Mouse (Mus musculus) ES-E14 (cell line): ENCODE measurements at regions not wholly inside any gene's neighbourhood (a gene's known extent, or its start where the extent isn't known, plus 50 kb on each side); places are given as distances from the start of the nearest gene placed in this dataset.

Experiments used
- DNase-seq: peaks from one replicate; pipeline ENCODE4 v3.0.0-alpha.2; 2013; ENCODE audit warnings: low read depth, low spot score
- H3K27ac ChIP-seq: 2 replicates; pipeline ENCODE4 v1.5.1; 2012; ENCODE audit warnings: low read depth, mild to moderate bottlenecking, low read length, moderate library complexity, mixed read lengths; ENCODE audit not compliant: poor library complexity, insufficient read depth, severe bottlenecking
- H3K36me3 ChIP-seq: 2 replicates; pipeline ENCODE4 v1.6.1; 2012; ENCODE audit warnings: mild to moderate bottlenecking, low read length, moderate library complexity, mixed read lengths; ENCODE audit not compliant: control insufficient read depth, poor library complexity, insufficient read depth, severe bottlenecking
- H3K4me1 ChIP-seq, 2 experiments: fragments of 150-350 bp in 1 of 2; sonication (generic) in 1 of 2; 2 replicates each; pipeline ENCODE4 v1.6.1; 2012; ENCODE audit warnings: low read length in 2 of 2, mild to moderate bottlenecking in 1 of 2, mixed read lengths in 1 of 2; ENCODE audit not compliant: control insufficient read depth in 2 of 2, insufficient read depth in 2 of 2, poor library complexity in 1 of 2
- H3K4me3 ChIP-seq, 2 experiments: fragments of 150-350 bp in 1 of 2; sonication (generic) in 1 of 2; 2 replicates each; pipeline ENCODE4 v1.5.1; 2012; ENCODE audit warnings: low read length in 2 of 2, low read depth in 1 of 2, mild to moderate bottlenecking in 1 of 2, mixed read lengths in 1 of 2; ENCODE audit not compliant: insufficient read depth in 1 of 2, poor library complexity in 1 of 2, severe bottlenecking in 1 of 2
- H3K9ac ChIP-seq: 2 replicates; pipeline ENCODE4 v1.6.1; 2012; ENCODE audit warnings: low read depth, mild to moderate bottlenecking, low read length, mixed read lengths; ENCODE audit not compliant: poor library complexity, insufficient read depth, severe bottlenecking
- H3K9me3 ChIP-seq: fragments of 150-350 bp; sonication (generic); 2 replicates; pipeline ENCODE4 v1.6.1; 2012; ENCODE audit warnings: low read depth, mild to moderate bottlenecking, low read length; ENCODE audit not compliant: control insufficient read depth, insufficient read depth
- CHD2 ChIP-seq: IDR thresholded peaks from 2 replicates; pipeline ENCODE4 v1.6.1; 2014; ENCODE audit warnings: mild to moderate bottlenecking, low read depth, low read length, inconsistent platforms
- HCFC1 ChIP-seq: IDR thresholded peaks from 2 replicates; pipeline ENCODE4 v1.6.1; 2012; ENCODE audit warnings: low read length, inconsistent platforms, borderline replicate concordance; ENCODE audit not compliant: insufficient read depth
- MAFK ChIP-seq: IDR thresholded peaks from 2 replicates; pipeline ENCODE4 v1.6.1; 2014; ENCODE audit warnings: mild to moderate bottlenecking, low read depth, low read length, inconsistent platforms; ENCODE audit not compliant: insufficient read depth
- ZC3H11A ChIP-seq: IDR thresholded peaks from 2 replicates; pipeline ENCODE4 v1.6.1; 2012; ENCODE audit warnings: low read depth, mild to moderate bottlenecking, inconsistent platforms, low read length, borderline replicate concordance
- ZNF384 ChIP-seq: IDR thresholded peaks from 2 replicates; pipeline ENCODE4 v1.6.1; 2012; ENCODE audit warnings: low read depth, low read length, inconsistent platforms
- in situ Hi-C, 2 experiments: fragments of 600-800 bp; cut with MboI; formaldehyde crosslinking; loops; one replicate each; pipeline ENCODE4 v1.15.1; 2025; ENCODE audit warnings: low sequenced_read_pairs in 2 of 2, inconsistent platforms in 1 of 2; ENCODE audit not compliant: unreplicated experiment in 2 of 2

DNA sequence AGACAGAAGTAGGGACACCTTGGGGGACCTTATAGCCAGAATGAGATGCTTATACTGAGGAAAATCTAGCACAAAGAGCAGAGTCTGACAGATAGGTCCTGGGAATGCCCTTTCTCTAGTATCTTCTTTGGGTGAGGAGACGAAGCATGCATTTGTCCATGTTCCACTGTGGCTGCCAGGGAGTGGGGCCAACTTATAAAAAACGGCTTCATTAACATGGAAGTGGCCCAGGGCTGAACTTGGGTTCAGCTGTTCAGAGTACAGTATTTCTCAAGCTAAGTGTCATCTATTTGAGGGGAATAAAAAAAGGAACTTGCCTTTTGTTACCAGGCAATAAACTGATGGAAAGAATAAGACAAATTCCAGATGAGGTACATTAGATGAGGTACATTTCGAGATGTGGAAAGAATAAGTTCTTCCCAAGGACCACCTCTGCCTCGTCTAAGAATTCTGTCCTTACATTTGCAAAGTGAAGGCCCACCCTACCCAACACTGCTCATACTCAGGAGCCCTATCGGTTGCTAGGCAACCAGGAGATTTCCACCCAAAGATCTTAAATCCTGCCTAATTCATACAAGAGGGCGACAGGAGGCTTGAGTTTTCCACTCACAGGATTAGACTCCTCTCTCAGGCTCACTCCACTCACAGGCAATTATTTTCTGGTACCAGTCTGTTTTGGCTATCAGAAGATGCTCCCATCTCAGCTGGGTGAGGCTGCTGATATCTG, 460.3 kb upstream of the 4930578C19Rik start:
- H3K4me3 ChIP-seq: no peak overlapping the region
- no peak overlapping the region for H3K27ac ChIP-seq
- H3K36me3 ChIP-seq: no peaks in the 10 kb centered on the region
- DNase-seq: no peak
- H3K4me1 ChIP-seq: no peaks in the 10 kb centered on the region
- no peaks in the 10 kb centered on the region for H3K9me3 ChIP-seq
- no peak for TF ChIP-seq MAFK
- TF ChIP-seq HCFC1: no peak
- no peak for TF ChIP-seq CHD2
- TF ChIP-seq ZC3H11A: no peak
- no peak for TF ChIP-seq ZNF384
- no peak overlapping the region for H3K9ac ChIP-seq
- in situ Hi-C loops: no loop called here

DNA sequence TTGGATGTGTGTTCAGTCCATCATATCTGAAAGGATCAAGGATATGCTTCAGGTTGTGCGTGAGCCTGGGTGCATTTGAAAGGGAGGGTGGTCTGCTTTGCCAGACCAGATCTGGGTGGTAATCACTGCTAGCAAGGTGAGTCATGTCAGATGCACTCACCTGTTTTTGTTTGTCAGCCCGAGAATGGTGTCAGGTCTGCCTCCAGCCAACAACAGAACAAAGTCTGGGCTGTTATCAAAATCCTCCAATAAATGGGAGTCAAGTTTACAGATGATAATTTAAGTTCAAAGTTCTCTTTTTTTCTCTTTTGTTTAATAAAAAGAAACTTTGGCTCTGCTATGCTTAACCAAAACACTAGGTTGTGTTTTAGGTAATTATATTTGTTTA, 421.6 kb upstream of the 4930578C19Rik start:
- no peaks in the 10 kb centered on the region for H3K36me3 ChIP-seq
- H3K4me3 ChIP-seq: no peak overlapping the region
- H3K9ac ChIP-seq: no peak overlapping the region
- in situ Hi-C loops: no loop called here
- no peak overlapping the region for H3K27ac ChIP-seq
- TF ChIP-seq CHD2 (no peak), HCFC1 (no peak), MAFK (no peak), ZC3H11A (no peak), ZNF384 (no peak)
- H3K9me3 ChIP-seq: no peaks in the 10 kb centered on the region
- no peaks in the 10 kb centered on the region for H3K4me1 ChIP-seq
- no peak for DNase-seq

DNA sequence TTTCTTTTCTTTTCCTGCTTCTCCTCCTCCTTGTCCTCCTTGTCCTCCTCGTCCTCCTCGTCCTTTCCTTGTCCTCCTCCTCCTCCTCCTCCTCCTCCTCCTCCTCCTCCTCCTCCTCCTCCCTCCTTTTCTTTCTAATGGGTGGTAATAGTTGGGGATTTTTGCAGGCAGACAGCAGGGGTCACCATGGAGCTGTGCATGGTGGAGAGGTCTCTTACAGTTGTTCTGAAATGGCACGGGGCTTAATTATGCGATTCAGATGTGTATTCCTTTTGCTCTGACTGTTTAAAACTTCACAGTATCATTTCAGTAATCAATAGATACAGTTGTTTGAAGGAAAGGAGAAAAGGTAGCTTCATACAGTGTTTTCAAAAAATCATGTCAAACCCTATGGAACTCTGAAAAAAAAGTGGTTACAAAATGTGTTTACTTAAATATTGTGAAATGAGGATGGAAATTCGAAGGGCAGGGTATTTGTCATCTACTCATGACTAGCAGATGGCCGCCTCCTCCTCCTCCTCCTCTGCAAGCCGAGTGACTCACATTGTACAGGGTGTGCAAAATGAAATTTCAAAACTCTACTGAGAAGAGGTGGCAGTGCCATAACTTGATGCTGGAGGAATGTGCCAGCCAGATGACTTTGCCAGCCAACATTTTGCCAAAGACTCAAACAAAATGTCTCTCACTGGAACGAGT, 421.0 kb upstream of the 4930578C19Rik start:
- in situ Hi-C loops: no loop called here
- no peak overlapping the region for H3K4me3 ChIP-seq
- no peak for DNase-seq
- no peak overlapping the region for H3K9ac ChIP-seq
- no peaks in the 10 kb centered on the region for H3K9me3 ChIP-seq
- no peak overlapping the region for H3K27ac ChIP-seq
- TF ChIP-seq HCFC1 (no peak), ZNF384 (no peak), ZC3H11A (no peak), CHD2 (no peak), MAFK (no peak)
- no peaks in the 10 kb centered on the region for H3K4me1 ChIP-seq
- no peaks in the 10 kb centered on the region for H3K36me3 ChIP-seq

DNA sequence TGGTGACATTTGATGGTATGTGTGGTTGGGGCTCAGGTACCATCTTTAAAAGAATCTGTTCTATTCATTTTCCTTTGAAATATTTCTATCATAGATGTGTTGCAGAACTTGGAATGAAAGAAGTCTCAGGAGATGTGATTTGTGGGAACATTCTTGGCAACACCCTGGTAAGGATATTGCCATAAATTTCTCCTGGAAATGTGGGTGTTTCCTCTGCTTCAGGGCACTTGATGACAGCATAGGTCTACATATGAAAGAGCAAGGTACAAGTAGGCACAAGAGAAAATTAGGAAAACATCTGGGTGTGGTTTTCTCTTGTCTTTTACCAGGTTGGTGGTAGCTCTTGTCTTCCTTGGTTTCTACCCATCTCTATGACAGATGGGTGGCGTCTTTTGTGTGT, 414.5 kb upstream of the 4930578C19Rik start:
- Histone ChIP-seq H3K4me1 (no peaks in the 10 kb centered on the region), H3K9ac (no peak overlapping the region), H3K9me3 (no peaks in the 10 kb centered on the region), H3K4me3 (no peak overlapping the region), H3K36me3 (no peaks in the 10 kb centered on the region), H3K27ac (no peak overlapping the region)
- TF ChIP-seq CHD2 (no peak), HCFC1 (no peak), ZNF384 (no peak), MAFK (no peak), ZC3H11A (no peak)
- in situ Hi-C loops: no loop called here
- DNase-seq: no peak
